Mouse (Mus musculus): ENCODE measurements at regions not wholly inside any gene's neighbourhood (a gene's known extent, or its start where the extent isn't known, plus 50 kb on each side); places are given as distances from the start of the nearest gene placed in this dataset.

GRCm38 (mm10) chrX:11039278-11039677, 259.8 kb upstream of the H2al1a start:
- TF ChIP-seq CTCF (IDR thresholded peaks at IDR 0.05) (no peak), EP300 (IDR thresholded peaks at IDR 0.05) (no peak)
